Mouse (Mus musculus): Measurements from ENCODE around the gene Trap1. TPM values are rescaled to one million over a fixed set of nuclear protein-coding genes. Genes with fewer than 3 reads are reported as not detected.

Gene Trap1
- 61.2 and 62.7 TPM in 2 replicates for polyA plus RNA-seq (2014; fragmentation: Nextera tagmentation; extraction: Ambion mirVana)

DNA sequence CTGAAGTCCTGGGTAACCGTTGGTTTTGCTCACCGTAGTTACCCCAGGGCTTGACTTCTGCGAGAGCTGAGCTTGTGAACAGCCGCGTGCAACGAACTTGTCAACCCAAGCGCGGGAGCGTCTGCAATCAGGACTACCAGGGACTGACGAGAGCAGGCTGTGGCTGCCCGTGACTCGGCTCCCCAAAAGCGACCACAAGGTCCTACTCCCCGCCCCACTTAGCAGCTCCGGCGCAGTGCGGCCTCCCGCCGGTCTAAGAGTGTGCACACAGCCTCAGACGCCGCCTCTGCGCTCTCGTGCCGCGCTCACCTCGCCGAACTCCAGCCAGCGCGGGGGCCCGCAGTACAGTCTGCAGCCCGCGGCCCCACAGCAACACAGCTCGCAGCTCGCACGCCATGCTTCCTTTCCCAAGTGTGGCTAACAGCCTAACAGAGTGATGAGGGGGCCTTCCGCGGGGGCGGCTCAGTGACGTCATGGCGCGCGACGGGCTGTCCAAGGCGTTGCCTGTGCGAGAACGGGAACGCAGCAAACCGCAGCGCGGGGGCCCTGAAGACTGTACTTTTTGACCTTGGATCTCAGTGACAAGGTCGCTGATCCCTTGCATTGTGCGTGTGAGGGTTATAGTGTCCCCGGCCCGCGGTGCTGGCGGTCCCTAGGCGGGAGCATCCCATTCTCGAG, at the start of gene Trap1:
Gene Trap1, minus strand, starts transcription at position 444 of the 678 bp plus-strand sequence.
- Histone ChIP-seq H3K9me3 (replicated peaks; ENCODE audit: control insufficient read depth, low read length) (no peaks in the 10 kb centered on the region), H3K4me2 (ENCODE audit: low read length) (peak within 1 kb of the TSS; percentile 57), H3K27me3 (replicated peaks; ENCODE audit: control insufficient read depth, insufficient read depth, low read length) (no peaks in the 10 kb centered on the region), H3K9ac (ENCODE audit: low read length) (peak within 1 kb of the TSS; percentile 79), H3K27ac (ENCODE audit: low read depth, low read length) (peak within 1 kb of the TSS; percentile 74), H3K36me3 (ENCODE audit: control insufficient read depth, insufficient read depth, low read length) (peaks cover 11% of the 10 kb centered on the region), H3K4me3 (ENCODE audit: low read depth, low read length) (peak within 1 kb of the TSS; percentile 90), H3K4me1 (ENCODE audit: control insufficient read depth, insufficient read depth, low read length) (peaks cover 5% of the 10 kb centered on the region)
- DNase-seq (ENCODE audit: low spot score) (peak; percentile 90), ATAC-seq (peak; percentile 99)
- under 1% methylated on average over 58 of the region's 58 CpGs for WGBS

GRCm38 (mm10) chr16:4117072-4117471, 39.4 kb upstream of the Trap1 start:
- no peak for ATAC-seq
- Histone ChIP-seq H3K27me3 (replicated peaks; ENCODE audit: control insufficient read depth, insufficient read depth, low read length) (no peaks in the 10 kb centered on the region), H3K4me3 (ENCODE audit: low read depth, low read length) (no peak overlapping the region), H3K4me2 (ENCODE audit: low read length) (no peak overlapping the region), H3K4me1 (ENCODE audit: control insufficient read depth, insufficient read depth, low read length) (no peaks in the 10 kb centered on the region), H3K27ac (ENCODE audit: low read depth, low read length) (no peak overlapping the region), H3K9ac (ENCODE audit: low read length) (no peak overlapping the region), H3K9me3 (replicated peaks; ENCODE audit: control insufficient read depth, low read length) (no peaks in the 10 kb centered on the region), H3K36me3 (ENCODE audit: control insufficient read depth, insufficient read depth, low read length) (peaks cover 84% of the 10 kb centered on the region)
- 97% methylated on average over 4 of the region's 4 CpGs for WGBS
- DNase-seq (ENCODE audit: low spot score): no peak

DNA sequence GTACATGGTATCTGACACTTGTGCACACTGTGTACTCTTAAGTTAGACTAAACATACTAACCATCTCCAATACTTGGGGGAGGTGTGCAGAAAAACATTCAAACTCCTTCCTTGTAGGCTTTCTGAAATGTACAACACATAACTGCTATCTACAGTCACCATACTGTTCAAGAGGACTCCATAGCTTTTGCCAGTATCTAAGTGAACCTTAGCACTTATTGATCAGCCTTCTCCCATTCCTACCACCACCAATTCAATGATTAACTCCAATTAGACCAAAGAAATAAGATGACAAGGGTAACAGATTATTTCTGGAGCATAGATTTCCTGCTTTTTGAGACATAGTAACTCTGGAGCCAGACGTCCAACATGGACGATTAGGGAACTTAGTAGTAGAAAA, 22.7 kb upstream of the Trap1 start:
- WGBS: 91% methylated on average over 2 of the region's 2 CpGs
- H3K27me3 ChIP-seq (replicated peaks; ENCODE audit: control insufficient read depth, insufficient read depth, low read length): no peaks in the 10 kb centered on the region
- H3K4me2 ChIP-seq (ENCODE audit: low read length): no peak overlapping the region
- H3K36me3 ChIP-seq (ENCODE audit: control insufficient read depth, insufficient read depth, low read length): peaks cover 61% of the 10 kb centered on the region
- H3K27ac ChIP-seq (ENCODE audit: low read depth, low read length): no peak overlapping the region
- ATAC-seq (no peak), DNase-seq (ENCODE audit: low spot score) (no peak)
- no peaks in the 10 kb centered on the region for H3K9me3 ChIP-seq (replicated peaks; ENCODE audit: control insufficient read depth, low read length)
- no peak overlapping the region for H3K9ac ChIP-seq (ENCODE audit: low read length)
- H3K4me3 ChIP-seq (ENCODE audit: low read depth, low read length): no peak overlapping the region
- H3K4me1 ChIP-seq (ENCODE audit: control insufficient read depth, insufficient read depth, low read length): no peaks in the 10 kb centered on the region

DNA sequence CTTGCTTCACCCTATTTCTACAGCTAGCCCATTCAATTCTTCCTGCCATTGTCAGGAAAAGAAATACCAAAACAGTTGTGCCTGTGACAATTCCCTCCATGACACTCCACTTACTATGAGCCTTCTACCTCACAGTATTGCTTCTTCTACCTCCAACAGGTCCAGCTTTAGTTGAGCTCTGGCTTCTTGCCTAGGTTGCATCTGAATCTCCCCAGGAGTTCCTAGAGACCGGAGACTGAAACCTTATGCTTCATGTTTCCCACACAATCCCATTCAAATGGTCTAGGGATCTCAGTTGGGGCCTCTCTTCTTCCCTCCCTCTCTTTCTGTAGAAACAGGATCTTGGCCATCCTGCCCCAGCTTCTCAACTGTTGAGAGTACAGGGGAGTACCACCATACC, 19.9 kb upstream of the Trap1 start:
- WGBS: 93% methylated on average over 1 of the region's 1 CpGs
- Histone ChIP-seq H3K27me3 (replicated peaks; ENCODE audit: control insufficient read depth, insufficient read depth, low read length) (no peaks in the 10 kb centered on the region), H3K36me3 (ENCODE audit: control insufficient read depth, insufficient read depth, low read length) (peaks cover 76% of the 10 kb centered on the region), H3K4me3 (ENCODE audit: low read depth, low read length) (no peak overlapping the region), H3K9me3 (replicated peaks; ENCODE audit: control insufficient read depth, low read length) (no peaks in the 10 kb centered on the region), H3K4me1 (ENCODE audit: control insufficient read depth, insufficient read depth, low read length) (no peaks in the 10 kb centered on the region), H3K27ac (ENCODE audit: low read depth, low read length) (no peak overlapping the region), H3K4me2 (ENCODE audit: low read length) (no peak overlapping the region), H3K9ac (ENCODE audit: low read length) (no peak overlapping the region)
- DNase-seq (ENCODE audit: low spot score) (no peak), ATAC-seq (no peak)

DNA sequence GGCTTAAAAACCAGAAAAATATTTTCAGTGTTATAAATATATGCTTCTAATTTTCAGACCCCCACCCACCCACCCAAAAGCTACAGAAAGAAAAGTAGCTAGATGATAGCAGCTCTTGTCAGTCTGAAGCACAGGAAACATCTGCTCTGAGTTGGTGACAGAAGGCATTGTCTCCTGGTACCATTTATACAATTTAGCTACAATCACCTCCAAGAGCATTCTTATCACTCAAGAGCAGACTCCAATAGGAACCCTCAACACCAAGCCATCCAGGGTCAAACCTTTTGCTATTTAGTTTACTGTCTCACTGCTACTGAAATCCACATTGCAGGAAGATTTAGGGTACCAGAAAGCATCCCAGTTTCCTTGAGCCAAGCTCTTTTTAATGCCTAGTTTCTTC, 19.3 kb upstream of the Trap1 start:
- H3K27ac ChIP-seq (ENCODE audit: low read depth, low read length): no peak overlapping the region
- ATAC-seq (no peak), DNase-seq (ENCODE audit: low spot score) (no peak)
- no peaks in the 10 kb centered on the region for H3K9me3 ChIP-seq (replicated peaks; ENCODE audit: control insufficient read depth, low read length)
- peaks cover 82% of the 10 kb centered on the region for H3K36me3 ChIP-seq (ENCODE audit: control insufficient read depth, insufficient read depth, low read length)
- no peaks in the 10 kb centered on the region for H3K27me3 ChIP-seq (replicated peaks; ENCODE audit: control insufficient read depth, insufficient read depth, low read length)
- no peak overlapping the region for H3K4me2 ChIP-seq (ENCODE audit: low read length)
- H3K9ac ChIP-seq (ENCODE audit: low read length): no peak overlapping the region
- H3K4me1 ChIP-seq (ENCODE audit: control insufficient read depth, insufficient read depth, low read length): no peaks in the 10 kb centered on the region
- H3K4me3 ChIP-seq (ENCODE audit: low read depth, low read length): no peak overlapping the region

GRCm38 (mm10) chr16:4096141-4096540, 18.5 kb upstream of the Trap1 start:
- WGBS: 99% methylated on average over 3 of the region's 3 CpGs
- H3K9ac ChIP-seq (ENCODE audit: low read length): no peak overlapping the region
- no peaks in the 10 kb centered on the region for H3K4me1 ChIP-seq (ENCODE audit: control insufficient read depth, insufficient read depth, low read length)
- no peak overlapping the region for H3K4me3 ChIP-seq (ENCODE audit: low read depth, low read length)
- H3K27me3 ChIP-seq (replicated peaks; ENCODE audit: control insufficient read depth, insufficient read depth, low read length): no peaks in the 10 kb centered on the region
- no peak overlapping the region for H3K27ac ChIP-seq (ENCODE audit: low read depth, low read length)
- H3K4me2 ChIP-seq (ENCODE audit: low read length): no peak overlapping the region
- DNase-seq (ENCODE audit: low spot score) (no peak), ATAC-seq (no peak)
- H3K36me3 ChIP-seq (ENCODE audit: control insufficient read depth, insufficient read depth, low read length): peaks cover 86% of the 10 kb centered on the region
- no peaks in the 10 kb centered on the region for H3K9me3 ChIP-seq (replicated peaks; ENCODE audit: control insufficient read depth, low read length)

DNA sequence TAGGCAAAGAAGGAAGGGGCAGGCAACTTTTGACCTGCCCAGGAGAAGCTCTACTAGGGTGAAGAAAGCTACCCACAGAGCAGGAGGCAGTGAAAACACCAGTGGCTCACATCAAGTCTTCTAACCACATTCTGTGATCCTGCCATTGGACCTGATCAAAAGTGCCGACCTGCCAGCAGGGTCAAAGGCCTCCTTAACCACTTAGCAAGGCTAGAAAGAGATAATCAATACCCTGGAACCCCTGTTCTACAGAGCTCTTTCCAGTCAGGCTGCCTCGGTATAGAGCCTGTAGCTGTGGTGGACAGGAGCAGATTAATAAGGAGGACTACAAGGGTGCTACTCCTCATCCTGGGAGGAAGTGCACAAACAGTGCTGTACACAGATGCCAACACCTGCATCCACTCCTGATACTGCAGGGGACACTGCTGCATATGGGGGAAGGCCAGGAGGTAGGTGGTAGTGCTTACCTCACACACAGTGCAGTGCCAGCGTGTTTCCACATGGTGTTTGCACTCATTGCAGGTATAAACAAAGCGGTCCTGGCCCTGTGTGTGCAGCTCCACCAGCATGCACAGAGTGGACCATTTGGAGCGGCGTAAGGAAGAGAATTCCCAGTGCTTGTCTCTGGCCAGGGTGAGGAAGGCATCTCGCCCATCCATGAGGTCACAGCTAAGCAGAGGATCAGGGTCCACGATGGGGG, 9.7 kb upstream of the Trap1 start:
- 94% methylated on average over 8 of the region's 8 CpGs for WGBS
- no peak for DNase-seq (ENCODE audit: low spot score)

GRCm38 (mm10) chr16:4085851-4086387, 8.3 kb upstream of the Trap1 start:
- Histone ChIP-seq H3K4me3 (ENCODE audit: low read depth, low read length) (no peak overlapping the region), H3K27me3 (replicated peaks; ENCODE audit: control insufficient read depth, insufficient read depth, low read length) (no peaks in the 10 kb centered on the region), H3K27ac (ENCODE audit: low read depth, low read length) (no peak overlapping the region), H3K36me3 (ENCODE audit: control insufficient read depth, insufficient read depth, low read length) (peaks cover 89% of the 10 kb centered on the region), H3K4me1 (ENCODE audit: control insufficient read depth, insufficient read depth, low read length) (no peaks in the 10 kb centered on the region), H3K4me2 (ENCODE audit: low read length) (no peak overlapping the region), H3K9me3 (replicated peaks; ENCODE audit: control insufficient read depth, low read length) (no peaks in the 10 kb centered on the region), H3K9ac (ENCODE audit: low read length) (no peak overlapping the region)
- no peak for DNase-seq (ENCODE audit: low spot score)
- ATAC-seq: no peak
- 98% methylated on average over 9 of the region's 9 CpGs for WGBS

More for the DNA sequence above, 9.7 kb upstream of the Trap1 start:
- Histone ChIP-seq H3K27ac (ENCODE audit: low read depth, low read length) (no peak overlapping the region), H3K36me3 (ENCODE audit: control insufficient read depth, insufficient read depth, low read length) (peaks cover 94% of the 10 kb centered on the region), H3K4me2 (ENCODE audit: low read length) (no peak overlapping the region), H3K9ac (ENCODE audit: low read length) (no peak overlapping the region), H3K27me3 (replicated peaks; ENCODE audit: control insufficient read depth, insufficient read depth, low read length) (no peaks in the 10 kb centered on the region), H3K4me1 (ENCODE audit: control insufficient read depth, insufficient read depth, low read length) (no peaks in the 10 kb centered on the region), H3K9me3 (replicated peaks; ENCODE audit: control insufficient read depth, low read length) (no peaks in the 10 kb centered on the region), H3K4me3 (ENCODE audit: low read depth, low read length) (no peak overlapping the region)
- no peak for ATAC-seq

DNA sequence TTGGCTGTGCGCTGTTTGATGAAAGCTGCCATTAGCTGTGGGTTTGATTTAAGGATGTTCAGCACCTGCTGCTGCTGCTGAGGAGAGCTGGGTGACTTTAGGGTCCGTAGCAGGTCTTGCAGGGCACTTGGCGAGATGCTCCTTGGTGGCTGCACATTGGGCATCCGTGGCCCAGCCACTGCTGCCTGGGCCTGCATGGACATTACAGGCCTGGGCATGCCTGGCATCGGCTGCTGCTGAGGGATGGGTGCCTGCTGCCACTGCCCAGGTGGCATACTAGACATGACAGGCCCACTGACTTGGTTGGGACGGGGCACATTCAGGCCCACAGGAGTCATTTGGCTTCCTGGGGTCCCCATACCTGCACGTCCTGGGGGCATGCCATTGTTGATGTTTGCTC, 7.4 kb upstream of the Trap1 start:
- DNase-seq (ENCODE audit: low spot score): no peak
- 97% methylated on average over 7 of the region's 7 CpGs for WGBS

More for the DNA sequence above, 7.4 kb upstream of the Trap1 start:
- no peak overlapping the region for H3K4me3 ChIP-seq (ENCODE audit: low read depth, low read length)
- no peak overlapping the region for H3K4me2 ChIP-seq (ENCODE audit: low read length)
- H3K9me3 ChIP-seq (replicated peaks; ENCODE audit: control insufficient read depth, low read length): no peaks in the 10 kb centered on the region
- H3K27ac ChIP-seq (ENCODE audit: low read depth, low read length): no peak overlapping the region
- H3K36me3 ChIP-seq (ENCODE audit: control insufficient read depth, insufficient read depth, low read length): peaks cover 80% of the 10 kb centered on the region
- ATAC-seq: no peak
- no peaks in the 10 kb centered on the region for H3K4me1 ChIP-seq (ENCODE audit: control insufficient read depth, insufficient read depth, low read length)
- no peak overlapping the region for H3K9ac ChIP-seq (ENCODE audit: low read length)
- H3K27me3 ChIP-seq (replicated peaks; ENCODE audit: control insufficient read depth, insufficient read depth, low read length): no peaks in the 10 kb centered on the region
